Mouse (Mus musculus) ES-Bruce4 (cell line): ENCODE results near the gene Pde4d. TPM values are rescaled to one million over a fixed set of nuclear protein-coding genes. Genes with fewer than 3 reads are reported as not detected.

Source experiments
- H3K27ac ChIP-seq: 2 replicates; pipeline ENCODE4 v1.5.1; 2012; ENCODE audit warnings: low read length, inconsistent platforms; ENCODE audit not compliant: insufficient read depth
- H3K27me3 ChIP-seq: 2 replicates; pipeline ENCODE4 v1.6.1; 2012; ENCODE audit warnings: mild to moderate bottlenecking, low read length, inconsistent platforms; ENCODE audit not compliant: control insufficient read depth, poor library complexity, insufficient read depth, severe bottlenecking
- H3K36me3 ChIP-seq: 2 replicates; pipeline ENCODE4 v1.6.1; 2012; ENCODE audit warnings: inconsistent platforms, mild to moderate bottlenecking, low read length, moderate library complexity; ENCODE audit not compliant: control insufficient read depth, poor library complexity, insufficient read depth, severe bottlenecking
- H3K4me1 ChIP-seq: one replicate; pipeline ENCODE4 v1.8.1; 2011; ENCODE audit warnings: low read length; ENCODE audit not compliant: control insufficient read depth, insufficient read depth
- H3K4me3 ChIP-seq: 2 replicates; pipeline ENCODE4 v1.5.1; 2011; ENCODE audit warnings: low read depth, mild to moderate bottlenecking, low read length
- H3K9ac ChIP-seq: 2 replicates; pipeline ENCODE4 v1.6.1; 2012; ENCODE audit warnings: low read depth, mild to moderate bottlenecking, inconsistent platforms; ENCODE audit not compliant: poor library complexity, severe bottlenecking
- H3K9me3 ChIP-seq: replicated peaks from 2 replicates; pipeline ENCODE4 v1.6.1; 2012; ENCODE audit warnings: mild to moderate bottlenecking, low read length, inconsistent platforms; ENCODE audit not compliant: control insufficient read depth, poor library complexity, insufficient read depth, severe bottlenecking
- CTCF ChIP-seq: IDR thresholded peaks from one replicate; pipeline ENCODE4 v1.8.1; 2011; ENCODE audit warnings: low read depth, low read length
- EP300 ChIP-seq: IDR thresholded peaks from 2 replicates; pipeline ENCODE4 v1.6.1; 2011; ENCODE audit warnings: low read depth, low read length; ENCODE audit not compliant: insufficient read depth
- POLR2A ChIP-seq: IDR thresholded peaks from one replicate; pipeline ENCODE4 v1.8.1; 2011; ENCODE audit warnings: low read length; ENCODE audit not compliant: insufficient read depth
- polyA plus RNA-seq: library from polyadenylated mRNA; stranded (reverse); fragments of >200 nt; gene quantifications from 2 replicates; pipeline ENCODE4 v1.2.4, GENCODE M21; 2011; ENCODE audit warnings: low read depth; ENCODE audit not compliant: missing spikeins, insufficient read depth, insufficient read length

Gene Pde4d
- polyA plus RNA-seq, 1 experiment = 5.0 TPM

DNA sequence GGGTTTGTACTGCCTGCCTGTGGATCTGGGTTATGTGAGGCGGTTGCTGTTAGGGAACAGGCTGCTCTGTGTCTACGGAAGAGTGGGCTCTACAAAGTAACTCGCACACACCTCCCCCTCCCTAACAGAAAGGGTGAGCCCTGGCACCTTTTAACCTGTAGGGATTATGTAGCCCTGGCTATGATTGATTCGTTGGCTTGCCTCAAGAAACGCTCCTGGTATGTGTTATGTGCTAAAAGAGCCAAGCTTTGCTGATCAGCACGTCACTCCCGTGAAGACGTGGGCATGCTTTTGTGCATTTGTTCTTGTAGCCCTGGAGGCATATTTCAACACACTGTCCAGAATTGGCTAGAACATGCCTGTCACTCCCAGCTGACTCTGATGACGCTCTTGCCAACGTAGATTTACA is 828.8 kb downstream of the Pde4d start:
- no peak overlapping the region for H3K4me3 ChIP-seq
- H3K4me1 ChIP-seq = no peaks in the 10 kb centered on the region
- no peak overlapping the region for H3K27ac ChIP-seq
- TF ChIP-seq POLR2A (no peak), EP300 (no peak), CTCF (no peak)
- H3K9ac ChIP-seq = no peak overlapping the region
- no peaks in the 10 kb centered on the region for H3K36me3 ChIP-seq
- H3K27me3 ChIP-seq = no peaks in the 10 kb centered on the region
- peaks cover 3% of the 10 kb centered on the region; the same call in 1 of the 2 replicates for H3K9me3 ChIP-seq

DNA sequence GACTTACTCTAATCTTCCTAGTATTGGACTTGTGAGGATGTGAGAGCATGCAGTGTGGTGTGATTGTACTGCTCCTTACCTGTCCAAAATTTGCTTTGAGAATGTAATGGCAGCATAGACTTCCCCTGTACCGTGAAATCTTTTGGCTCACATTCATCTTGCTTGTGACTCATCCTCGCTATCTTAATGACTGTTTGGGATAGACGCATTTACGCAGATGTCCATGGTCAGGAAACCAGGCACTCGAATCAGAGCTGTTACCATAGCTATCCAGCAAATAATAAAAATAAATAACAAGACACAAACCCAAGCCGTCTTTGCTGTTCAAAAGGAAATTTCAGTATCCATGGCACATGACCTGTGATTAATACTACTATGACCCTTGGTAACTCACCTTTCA is 829.5 kb downstream of the Pde4d start:
- Histone ChIP-seq H3K27ac (no peak overlapping the region), H3K9me3 (peaks cover 3% of the 10 kb centered on the region; the same call in 1 of the 2 replicates), H3K9ac (no peak overlapping the region), H3K36me3 (no peaks in the 10 kb centered on the region), H3K27me3 (no peaks in the 10 kb centered on the region), H3K4me1 (no peaks in the 10 kb centered on the region), H3K4me3 (no peak overlapping the region)
- TF ChIP-seq CTCF (no peak), POLR2A (no peak), EP300 (no peak)

DNA sequence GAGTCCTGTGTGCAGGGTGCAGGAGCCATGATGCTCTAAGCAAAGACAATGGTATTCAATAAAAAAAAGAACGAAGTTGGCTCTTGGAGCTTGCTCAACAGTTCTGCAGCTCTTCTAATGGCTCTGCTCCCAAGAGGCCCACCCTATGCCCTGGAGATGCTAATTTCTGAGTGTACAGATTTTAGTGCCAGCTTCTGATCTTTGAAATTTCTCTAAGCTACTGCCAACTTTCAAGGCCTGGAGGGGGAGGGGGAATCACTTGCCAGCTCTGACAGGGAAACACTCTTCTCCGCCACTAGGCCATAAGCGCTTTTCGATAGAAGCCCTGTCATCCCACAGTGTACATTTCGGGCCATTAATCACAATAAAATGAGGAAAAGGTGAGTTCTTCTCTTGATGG is 830.7 kb downstream of the Pde4d start:
- no peak overlapping the region for H3K27ac ChIP-seq
- H3K36me3 ChIP-seq = no peaks in the 10 kb centered on the region
- no peaks in the 10 kb centered on the region for H3K27me3 ChIP-seq
- H3K9me3 ChIP-seq = peaks cover 2% of the 10 kb centered on the region; the same call in 1 of the 2 replicates
- no peak for TF ChIP-seq CTCF
- no peak overlapping the region for H3K4me3 ChIP-seq
- H3K9ac ChIP-seq = no peak overlapping the region
- no peaks in the 10 kb centered on the region for H3K4me1 ChIP-seq

DNA sequence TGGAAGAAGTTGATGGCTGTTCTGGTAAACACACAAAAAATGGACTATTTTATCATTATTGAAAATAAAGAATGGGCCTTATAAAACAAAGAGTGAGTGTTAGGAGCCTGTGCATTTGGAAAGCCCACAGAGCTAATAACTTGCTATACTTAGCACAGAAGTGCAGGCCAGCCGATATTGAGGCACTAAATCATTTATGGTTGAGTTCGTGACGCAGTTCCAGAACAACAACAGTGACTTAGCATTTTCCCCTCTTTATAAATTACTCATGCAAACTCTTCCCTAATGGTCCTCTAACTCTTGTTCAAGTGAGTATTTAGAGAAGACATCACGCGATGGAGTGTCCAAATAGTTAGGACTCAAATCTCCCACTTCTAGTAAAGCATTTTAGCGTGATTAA is 837.7 kb downstream of the Pde4d start:
- Histone ChIP-seq H3K27ac (no peak overlapping the region), H3K36me3 (no peaks in the 10 kb centered on the region), H3K9me3 (no peaks in the 10 kb centered on the region), H3K4me1 (no peaks in the 10 kb centered on the region), H3K27me3 (no peaks in the 10 kb centered on the region), H3K4me3 (no peak overlapping the region), H3K9ac (no peak overlapping the region)
- TF ChIP-seq CTCF = no peak
- TF ChIP-seq EP300 = no peak
- no peak for TF ChIP-seq POLR2A

DNA sequence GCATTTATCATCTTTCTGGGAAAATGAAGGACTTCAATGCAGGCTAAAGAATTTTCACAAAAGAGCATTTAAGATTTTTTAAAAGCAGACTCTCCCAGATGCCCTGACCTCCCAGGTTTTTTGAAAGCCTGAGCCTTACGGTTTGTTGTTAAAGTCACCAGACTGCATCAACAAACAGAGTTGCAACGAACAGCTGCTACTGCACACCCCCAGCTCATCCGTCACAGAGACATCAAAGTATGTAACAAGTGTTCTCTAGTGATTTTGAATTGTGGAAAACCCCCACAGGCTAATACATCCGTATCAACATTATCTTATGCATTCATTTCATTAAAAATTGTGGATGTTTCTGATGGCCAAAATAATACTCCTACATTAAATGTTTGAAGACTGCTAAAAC is 841.2 kb downstream of the Pde4d start:
- Histone ChIP-seq H3K36me3 (no peaks in the 10 kb centered on the region), H3K9ac (no peak overlapping the region), H3K4me3 (no peak overlapping the region), H3K27ac (no peak overlapping the region), H3K27me3 (no peaks in the 10 kb centered on the region), H3K4me1 (no peaks in the 10 kb centered on the region), H3K9me3 (no peaks in the 10 kb centered on the region)
- TF ChIP-seq EP300 (no peak), POLR2A (no peak), CTCF (no peak)

DNA sequence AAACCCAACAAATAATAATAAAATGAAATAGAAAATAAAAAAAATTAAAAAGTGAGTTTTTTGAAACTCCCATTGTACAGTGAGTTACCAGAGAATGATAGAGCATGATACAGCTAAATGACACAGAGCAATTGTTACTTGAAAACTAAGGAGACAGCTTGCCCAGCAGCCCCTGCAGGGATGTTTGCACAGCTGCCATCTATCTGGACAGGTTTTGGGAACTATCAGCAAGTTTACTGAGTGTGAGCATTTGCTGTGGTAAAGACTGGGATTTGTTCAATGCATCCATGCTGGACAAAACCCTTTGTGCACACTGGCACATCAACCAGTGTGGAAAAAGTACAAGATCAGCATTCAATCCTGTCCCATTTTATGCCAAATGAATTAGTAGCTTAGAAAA is 843.3 kb downstream of the Pde4d start:
- no peaks in the 10 kb centered on the region for H3K27me3 ChIP-seq
- H3K4me3 ChIP-seq = no peak overlapping the region
- H3K27ac ChIP-seq = no peak overlapping the region
- no peak overlapping the region for H3K9ac ChIP-seq
- no peaks in the 10 kb centered on the region for H3K4me1 ChIP-seq
- no peaks in the 10 kb centered on the region for H3K9me3 ChIP-seq
- H3K36me3 ChIP-seq = no peaks in the 10 kb centered on the region
- TF ChIP-seq POLR2A (no peak), CTCF (no peak), EP300 (no peak)
